Mouse (Mus musculus) kidney, embryonic 16.5 days (tissue): ENCODE measurements at regions not wholly inside any gene's neighbourhood (a gene's known extent, or its start where the extent isn't known, plus 50 kb on each side); places are given as distances from the start of the nearest gene placed in this dataset.

ENCODE experiments used
- ATAC-seq: fragments of 200-750 bp; cut with Nextera tagmentation; 2 replicates; pipeline ENCODE4 v1.8.0; 2017; ENCODE audit warnings: moderate TSS enrichment; ENCODE audit not compliant: low FRiP score, low TSS enrichment
- H3K27ac ChIP-seq: fragments of 300-500 bp; sonication (generic); 2 replicates; pipeline ENCODE4 v1.5.1; 2014; ENCODE audit warnings: low read length
- H3K27me3 ChIP-seq: fragments of 300-500 bp; sonication (generic); 2 replicates; pipeline ENCODE4 v1.6.1; 2014; ENCODE audit warnings: low read length, control low read depth, mixed read lengths; ENCODE audit not compliant: insufficient read depth
- H3K36me3 ChIP-seq: fragments of 300-500 bp; sonication (generic); 2 replicates; pipeline ENCODE4 v1.6.1; 2014; ENCODE audit warnings: low read length, control low read depth, mixed read lengths; ENCODE audit not compliant: insufficient read depth
- H3K4me1 ChIP-seq: fragments of 300-500 bp; sonication (generic); 2 replicates; pipeline ENCODE4 v1.6.1; 2014; ENCODE audit warnings: low read length, control low read depth, mixed read lengths; ENCODE audit not compliant: insufficient read depth
- H3K4me2 ChIP-seq: fragments of 300-500 bp; sonication (generic); replicated peaks from 2 replicates; pipeline ENCODE4 v1.6.1; 2014; ENCODE audit warnings: low read depth, low read length
- H3K4me3 ChIP-seq: fragments of 300-500 bp; sonication (generic); 2 replicates; pipeline ENCODE4 v1.5.1; 2014; ENCODE audit warnings: mild to moderate bottlenecking, low read length
- H3K9ac ChIP-seq: fragments of 300-500 bp; sonication (generic); replicated peaks from 2 replicates; pipeline ENCODE4 v1.6.1; 2014; ENCODE audit warnings: low read length
- H3K9me3 ChIP-seq: fragments of 300-500 bp; sonication (generic); 2 replicates; pipeline ENCODE4 v1.6.1; 2016; ENCODE audit warnings: low read length, control low read depth
- WGBS: fragments of 180-500 bp; shearing (Covaris S2); extraction: QIAGEN DNeasy Blood & Tissue Kit; methylation state at CpG from one replicate; pipeline ENCODE4 v1.1.7; 2014; 5-methylcytosine and 5-hydroxymethylcytosine counted together

GRCm38 (mm10) chr16:77166722-77167121 lies 153.2 kb downstream of the Usp25 start:
- Histone ChIP-seq H3K36me3 (no peaks in the 10 kb centered on the region), H3K4me3 (no peak overlapping the region), H3K4me1 (no peaks in the 10 kb centered on the region), H3K4me2 (no peak overlapping the region), H3K9me3 (no peaks in the 10 kb centered on the region), H3K9ac (no peak overlapping the region), H3K27me3 (no peaks in the 10 kb centered on the region), H3K27ac (no peak overlapping the region)
- no peak for ATAC-seq
- WGBS: 65% methylated on average over 4 of the region's 4 CpGs

- Histone ChIP-seq H3K9ac (no peak overlapping the region), H3K36me3 (no peaks in the 10 kb centered on the region), H3K4me2 (no peak overlapping the region), H3K4me1 (peaks cover 10% of the 10 kb centered on the region; the same call in 1 of the 2 replicates), H3K9me3 (no peaks in the 10 kb centered on the region), H3K4me3 (no peak overlapping the region), H3K27me3 (no peaks in the 10 kb centered on the region), H3K27ac (peak overlapping the region; percentile 6; the same call in 1 of the 2 replicates)
- 7% methylated on average over 8 of the region's 8 CpGs for WGBS
- peak; percentile 93 for ATAC-seq
Observed at GRCm38 (mm10) chr16:77173026-77173692, 159.7 kb downstream of the Usp25 start.

GRCm38 (mm10) chr16:77174744-77175432 lies 161.4 kb downstream of the Usp25 start:
- Histone ChIP-seq H3K9ac (no peak overlapping the region), H3K4me1 (peaks cover 10% of the 10 kb centered on the region; the same call in 1 of the 2 replicates), H3K36me3 (no peaks in the 10 kb centered on the region), H3K4me2 (no peak overlapping the region), H3K4me3 (no peak overlapping the region), H3K27me3 (no peaks in the 10 kb centered on the region), H3K27ac (no peak overlapping the region), H3K9me3 (no peaks in the 10 kb centered on the region)
- ATAC-seq: no peak
- 70% methylated on average over 7 of the region's 7 CpGs for WGBS

- no peak for ATAC-seq
Observed at GRCm38 (mm10) chr16:77180990-77181389, 167.5 kb downstream of the Usp25 start.

More at GRCm38 (mm10) chr16:77180990-77181389, 167.5 kb downstream of the Usp25 start:
- Histone ChIP-seq H3K9ac (no peak overlapping the region), H3K9me3 (no peaks in the 10 kb centered on the region), H3K4me1 (no peaks in the 10 kb centered on the region), H3K36me3 (no peaks in the 10 kb centered on the region), H3K4me2 (no peak overlapping the region), H3K27ac (no peak overlapping the region), H3K27me3 (no peaks in the 10 kb centered on the region), H3K4me3 (no peak overlapping the region)
- 63% methylated on average over 2 of the region's 2 CpGs for WGBS
